Mouse (Mus musculus) hindbrain, embryonic 16.5 days (tissue): ENCODE measurements around the gene Ttll10. TPM values are rescaled to one million over a fixed set of nuclear protein-coding genes. Genes with fewer than 3 reads are reported as not detected.
A peak's percentile ranks its signal among the peaks of the same experiment; 100 is the strongest.

Source experiments
- ATAC-seq: fragments of 200-750 bp; cut with Nextera tagmentation; 2 replicates; pipeline ENCODE4 v1.8.0; 2017; ENCODE audit warnings: moderate TSS enrichment, moderate library complexity
- H3K27ac ChIP-seq: fragments of 300-500 bp; sonication (generic); 2 replicates; pipeline ENCODE4 v1.5.1; 2014; ENCODE audit warnings: low read depth, mild to moderate bottlenecking, control low read depth, low read length, moderate library complexity
- H3K27me3 ChIP-seq: fragments of 300-500 bp; sonication (generic); replicated peaks from 2 replicates; pipeline ENCODE4 v1.6.1; 2014; ENCODE audit warnings: low read length; ENCODE audit not compliant: control insufficient read depth, insufficient read depth
- H3K36me3 ChIP-seq: fragments of 300-500 bp; sonication (generic); 2 replicates; pipeline ENCODE4 v1.6.1; 2014; ENCODE audit warnings: mild to moderate bottlenecking, low read length, moderate library complexity, mixed read lengths; ENCODE audit not compliant: control insufficient read depth, insufficient read depth
- H3K4me1 ChIP-seq: fragments of 300-500 bp; sonication (generic); 2 replicates; pipeline ENCODE4 v1.6.1; 2014; ENCODE audit warnings: low read depth, low read length; ENCODE audit not compliant: control insufficient read depth, insufficient read depth
- H3K4me2 ChIP-seq: fragments of 300-500 bp; sonication (generic); 2 replicates; pipeline ENCODE4 v1.6.1; 2014; ENCODE audit warnings: mild to moderate bottlenecking, low read length, control low read depth, moderate library complexity
- H3K4me3 ChIP-seq: fragments of 300-500 bp; sonication (generic); 2 replicates; pipeline ENCODE4 v1.5.1; 2014; ENCODE audit warnings: mild to moderate bottlenecking, low read length, control low read depth, moderate library complexity
- H3K9ac ChIP-seq: fragments of 300-500 bp; sonication (generic); 2 replicates; pipeline ENCODE4 v1.6.1; 2014; ENCODE audit warnings: low read depth, mild to moderate bottlenecking, control low read depth, low read length, moderate library complexity
- H3K9me3 ChIP-seq: fragments of 300-500 bp; sonication (generic); 2 replicates; pipeline ENCODE4 v1.6.1; 2014; ENCODE audit warnings: mild to moderate bottlenecking, low read length, moderate library complexity; ENCODE audit not compliant: control insufficient read depth
- WGBS: fragments of 180-500 bp; shearing (Covaris S2); extraction: QIAGEN DNeasy Blood & Tissue Kit; methylation state at CpG from one replicate; pipeline ENCODE4 v1.1.7; 2014; 5-methylcytosine and 5-hydroxymethylcytosine counted together
- microRNA counts: library from miRNA; unstranded; fragments of <30 nt; microRNA quantifications from one replicate; lab custom pipeline; 2016
- microRNA-seq: library from miRNA; unstranded; fragments of <30 nt; microRNA quantifications from one replicate; pipeline ENCODE4, GENCODE M21; 2017
- polyA plus RNA-seq: library from polyadenylated mRNA; unstranded; fragments of >200 nt; fragmentation: Nextera tagmentation; extraction: Ambion mirVana; gene quantifications from 2 replicates; pipeline ENCODE4 v1.2.1, GENCODE M21; 2015

Gene Ttll10
- polyA plus RNA-seq, 1 experiment from 2014 or later = not detected

- Histone ChIP-seq H3K36me3 (peaks cover 2% of the 10 kb centered on the region), H3K27ac (peak within 1 kb of the TSS; percentile 97), H3K9me3 (no peaks in the 10 kb centered on the region), H3K9ac (peak within 1 kb of the TSS; percentile 91), H3K4me3 (peak within 1 kb of the TSS; percentile 80), H3K4me1 (peaks cover 21% of the 10 kb centered on the region), H3K4me2 (peak within 1 kb of the TSS; percentile 95), H3K27me3 (no peaks in the 10 kb centered on the region)
- peak; percentile 90 for ATAC-seq
- under 1% methylated on average over 73 of the region's 99 CpGs for whole genome bisulfite sequencing
Measured at GRCm38 (mm10) chr4:155992241-155992905, 66.8 kb downstream of the Ttll10 start, which contains the start of the genes B3galt6 and Sdf4. Gene B3galt6 (minus strand): TSS chr4:155992649. Gene Sdf4 (plus strand): TSS chr4:155992872.

DNA sequence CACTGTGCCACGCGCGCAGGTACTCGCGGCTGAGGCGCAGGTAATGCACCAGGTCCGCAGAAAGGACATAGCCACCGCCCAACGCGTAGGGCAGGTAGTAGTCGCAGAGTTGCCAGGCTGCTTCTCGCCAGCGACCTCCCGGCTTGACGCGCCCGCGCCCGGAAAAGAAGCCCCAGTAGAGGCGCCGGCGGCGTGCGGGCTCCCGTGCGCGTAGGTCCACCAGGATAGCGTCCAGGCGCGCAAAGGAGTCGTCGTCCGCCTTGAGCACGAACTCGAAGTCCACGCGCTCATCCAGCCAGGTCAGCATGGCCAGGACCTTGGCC, 67.3 kb downstream of the Ttll10 start:
- Histone ChIP-seq H3K4me3 (peak overlapping the region; percentile 80), H3K36me3 (no peaks in the 10 kb centered on the region), H3K27ac (peak overlapping the region; percentile 97), H3K4me2 (peak overlapping the region; percentile 95), H3K9me3 (no peaks in the 10 kb centered on the region), H3K4me1 (peaks cover 21% of the 10 kb centered on the region), H3K27me3 (no peaks in the 10 kb centered on the region), H3K9ac (peak overlapping the region; percentile 91)
- 24% methylated on average over 34 of the region's 37 CpGs for WGBS
- no peak; the same call in 1 of the 2 replicates for ATAC-seq

- no peaks in the 10 kb centered on the region for H3K9me3 ChIP-seq
- peaks cover 21% of the 10 kb centered on the region for H3K4me1 ChIP-seq
- 88% methylated on average over 22 of the region's 22 CpGs for WGBS
- H3K27ac ChIP-seq = peak overlapping the region; percentile 97
- H3K4me2 ChIP-seq = peak overlapping the region; percentile 95
- ATAC-seq = no peak
- peak overlapping the region; percentile 91 for H3K9ac ChIP-seq
- peak overlapping the region; percentile 80 for H3K4me3 ChIP-seq
- H3K27me3 ChIP-seq = no peaks in the 10 kb centered on the region
- H3K36me3 ChIP-seq = no peaks in the 10 kb centered on the region
Measured at GRCm38 (mm10) chr4:155991211-155991907, 67.9 kb downstream of the Ttll10 start.

MicroRNA genes within 50 kb of the gene (microRNA counts, 519-probe panel; counts per million panel counts)
- 1,882 counts per million, percentile 23 among the panel's probes with 10 or more counts for microRNA mmu-miR-200a (lab: Ali Mortazavi, UCI)
- microRNA mmu-miR-200b (lab: Ali Mortazavi, UCI) = 2,401 counts per million, percentile 60 among the panel's probes with 10 or more counts
- 1,742 counts per million, percentile 18 among the panel's probes with 10 or more counts for microRNA mmu-miR-429 (lab: Ali Mortazavi, UCI)

Small RNAs within 50 kb of the gene (microRNA-seq; reads per million reads assigned to microRNA genes)
- 6.7 reads per million, percentile 22 among the genes with 10 or more reads in this experiment for gene Mir200a
- 29.4 reads per million, percentile 35 among the genes with 10 or more reads in this experiment for gene Mir200b
- gene Mir429 = 106 reads per million, percentile 50 among the genes with 10 or more reads in this experiment

Other genes starting within 250 kb of the Ttll10 start
- gene Ccnl2, start 246.9 kb downstream of the Ttll10 start, polyA plus RNA-seq = 118 and 132 TPM in 2 replicates
- gene Aurkaip1, start 228.1 kb downstream of the Ttll10 start, polyA plus RNA-seq = 133 and 143 TPM in 2 replicates
- 35.7 and 36.5 TPM in 2 replicates for gene Mxra8, start 219.7 kb downstream of the Ttll10 start, polyA plus RNA-seq
- gene Dvl1, start 212.0 kb downstream of the Ttll10 start, polyA plus RNA-seq = 10.2 and 10.7 TPM in 2 replicates
- 0.29 and 0.40 TPM in 2 replicates for gene Tas1r3, start 196.1 kb downstream of the Ttll10 start, polyA plus RNA-seq
- gene Cptp, start 190.0 kb downstream of the Ttll10 start, polyA plus RNA-seq = 30.2 and 31.7 TPM in 2 replicates
- gene Ints11, start 189.9 kb downstream of the Ttll10 start, polyA plus RNA-seq = 67.2 and 74.7 TPM in 2 replicates
- gene Pusl1, start 167.6 kb downstream of the Ttll10 start, polyA plus RNA-seq = 66.6 and 66.7 TPM in 2 replicates
- gene Acap3, start 167.6 kb downstream of the Ttll10 start, polyA plus RNA-seq = 62.3 and 74.5 TPM in 2 replicates
- gene Ube2j2, start 115.6 kb downstream of the Ttll10 start, polyA plus RNA-seq = 97.6 and 98.8 TPM in 2 replicates
- 13.9 and 16.4 TPM in 2 replicates for gene C1qtnf12, start 97.1 kb downstream of the Ttll10 start, polyA plus RNA-seq
- 35.5 and 35.7 TPM in 2 replicates for gene B3galt6, start 66.8 kb downstream of the Ttll10 start, polyA plus RNA-seq
- gene Sdf4, start 66.5 kb downstream of the Ttll10 start, polyA plus RNA-seq = 120 and 124 TPM in 2 replicates
- 0.64 TPM in 1 of 2 replicates, not detected in the other for gene Tnfrsf4, start 45.6 kb downstream of the Ttll10 start, polyA plus RNA-seq
- gene Tnfrsf18, start 33.2 kb downstream of the Ttll10 start, polyA plus RNA-seq = 1.7 and 1.8 TPM in 2 replicates
- 28.0 and 31.3 TPM in 2 replicates for gene 9430015G10Rik, start 50.6 kb upstream of the Ttll10 start, polyA plus RNA-seq
- gene Rnf223, start 71.1 kb upstream of the Ttll10 start, polyA plus RNA-seq = 0.40 and 0.52 TPM in 2 replicates
- 94.4 and 118 TPM in 2 replicates for gene Agrn, start 138.1 kb upstream of the Ttll10 start, polyA plus RNA-seq
- gene Isg15, start 141.4 kb upstream of the Ttll10 start, polyA plus RNA-seq = 1.4 and 1.8 TPM in 2 replicates
- 3.7 and 5.3 TPM in 2 replicates for gene AW011738, start 143.9 kb upstream of the Ttll10 start, polyA plus RNA-seq
- 2.2 and 2.4 TPM in 2 replicates for gene Perm1, start 156.5 kb upstream of the Ttll10 start, polyA plus RNA-seq
- 26.2 and 29.2 TPM in 2 replicates for gene Plekhn1, start 175.4 kb upstream of the Ttll10 start, polyA plus RNA-seq
- 43.2 and 48.7 TPM in 2 replicates for gene Noc2l, start 176.6 kb upstream of the Ttll10 start, polyA plus RNA-seq
- 1.9 and 2.0 TPM in 2 replicates for gene Samd11, start 196.2 kb upstream of the Ttll10 start, polyA plus RNA-seq